Mouse (Mus musculus): ENCODE results near the gene Creg1.

DNA sequence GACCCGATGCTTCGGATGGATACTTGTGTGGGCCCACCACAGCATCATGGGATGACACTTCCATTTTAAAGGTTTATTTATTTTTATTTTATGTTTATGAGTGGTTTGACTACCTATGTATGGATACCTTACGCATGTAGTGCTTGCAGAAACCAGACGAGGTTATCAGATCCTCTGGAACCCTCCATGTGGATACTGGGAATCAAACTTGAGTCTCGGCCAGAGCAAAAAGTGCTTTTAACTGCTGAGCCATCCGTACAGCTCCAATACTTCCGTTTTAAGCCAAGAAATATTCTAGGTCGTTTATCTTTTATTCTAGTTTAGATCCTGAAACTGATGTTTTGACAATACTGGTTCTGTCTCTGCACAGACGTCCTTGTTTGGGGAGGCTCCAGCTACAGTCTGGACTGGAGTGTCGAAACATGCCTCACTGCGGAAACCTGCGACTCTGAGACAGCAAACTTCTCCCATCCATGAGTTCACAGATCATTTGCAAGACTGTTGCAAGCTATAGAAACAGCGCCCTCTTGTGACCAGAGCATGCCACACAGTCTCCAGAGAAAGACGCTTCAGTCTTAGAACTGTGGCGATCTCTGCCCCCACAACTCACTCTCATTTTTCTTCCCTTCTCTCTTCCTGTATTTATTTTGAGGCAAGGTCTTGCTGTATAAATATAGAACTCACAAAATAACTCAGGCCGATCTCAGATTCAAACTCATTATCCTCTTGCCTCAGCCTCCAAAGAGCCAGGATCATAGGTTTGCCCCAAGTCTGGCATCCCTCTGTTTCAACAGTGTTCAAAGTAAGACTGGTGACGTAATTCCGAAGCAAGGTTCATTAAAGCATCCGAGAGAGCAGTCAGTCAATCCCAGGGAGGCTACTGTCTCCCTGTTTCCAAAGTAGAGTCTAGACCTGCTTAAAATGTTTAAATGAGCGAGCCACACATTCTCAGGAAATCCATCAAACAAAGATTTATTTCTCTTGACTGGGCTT lies 27.4 kb upstream of the Creg1 start:
- TF ChIP-seq CTCF (IDR thresholded peaks at IDR 0.05; ENCODE audit: insufficient read depth, low read depth, low read length) (peak; percentile 52), POLR2A (IDR thresholded peaks at IDR 0.05; ENCODE audit: insufficient read depth, low read depth, low read length) (no peak)
